Mouse (Mus musculus) cortical plate, adult 2 months (tissue): ENCODE measurements around the gene Cacna1c. TPM values are rescaled to one million over a fixed set of nuclear protein-coding genes. Genes with fewer than 3 reads are reported as not detected.

Source experiments
- H3K27ac ChIP-seq: fragments of 200-500 bp; 2 replicates; pipeline ENCODE4 v1.5.1; 2012; ENCODE audit warnings: low read length, control low read depth, inconsistent platforms; ENCODE audit not compliant: insufficient read depth
- H3K4me1 ChIP-seq: fragments of 200-500 bp; 2 replicates; pipeline ENCODE4 v1.6.1; 2011; ENCODE audit warnings: low read length; ENCODE audit not compliant: control insufficient read depth, insufficient read depth
- H3K4me3 ChIP-seq: fragments of 200-500 bp; 2 replicates; pipeline ENCODE4 v1.5.1; 2011; ENCODE audit warnings: mild to moderate bottlenecking, low read length, control low read depth; ENCODE audit not compliant: insufficient read depth
- CTCF ChIP-seq: fragments of 200-500 bp; IDR thresholded peaks from 2 replicates; pipeline ENCODE4 v1.5.1; 2011; ENCODE audit warnings: mild to moderate bottlenecking, control low read depth, low read length; ENCODE audit not compliant: insufficient read depth; ENCODE audit errors: extremely low read depth
- POLR2A ChIP-seq: fragments of 200-500 bp; IDR thresholded peaks from 2 replicates; pipeline ENCODE4 v1.6.1; 2011; ENCODE audit warnings: mild to moderate bottlenecking, low read length, control low read depth; ENCODE audit not compliant: insufficient read depth; ENCODE audit errors: extremely low read depth
- polyA plus RNA-seq: library from polyadenylated mRNA; depleted of rRNA; stranded (reverse); fragments of >200 nt; gene quantifications from 2 replicates; pipeline ENCODE4 v1.2.3, GENCODE M21; 2012

Cacna1c gene
- polyA plus RNA-seq, 1 experiment: 15.9 TPM

- Histone ChIP-seq H3K27ac (no peak overlapping the region), H3K4me3 (no peak overlapping the region), H3K4me1 (peaks cover 6% of the 10 kb centered on the region; the same call in 1 of the 2 replicates)
- TF ChIP-seq CTCF: no peak
- no peak for TF ChIP-seq POLR2A
Measured at GRCm38 (mm10) chr6:118771121-118771520, 425.1 kb downstream of the Cacna1c start.

GRCm38 (mm10) chr6:118770396-118770795 lies 425.8 kb downstream of the Cacna1c start:
- H3K4me3 ChIP-seq: no peak overlapping the region
- H3K4me1 ChIP-seq: peaks cover 6% of the 10 kb centered on the region; the same call in 1 of the 2 replicates
- TF ChIP-seq CTCF (no peak), POLR2A (no peak)
- H3K27ac ChIP-seq: no peak overlapping the region

GRCm38 (mm10) chr6:118769792-118770191 lies 426.4 kb downstream of the Cacna1c start:
- Histone ChIP-seq H3K4me1 (peaks cover 6% of the 10 kb centered on the region; the same call in 1 of the 2 replicates), H3K27ac (no peak overlapping the region), H3K4me3 (no peak overlapping the region)
- TF ChIP-seq CTCF: no peak
- no peak for TF ChIP-seq POLR2A

GRCm38 (mm10) chr6:118767698-118768097 lies 428.5 kb downstream of the Cacna1c start:
- no peak overlapping the region for H3K4me3 ChIP-seq
- peaks cover 2% of the 10 kb centered on the region; the same call in 1 of the 2 replicates for H3K4me1 ChIP-seq
- no peak overlapping the region for H3K27ac ChIP-seq
- TF ChIP-seq POLR2A (no peak), CTCF (no peak)

- TF ChIP-seq CTCF (no peak), POLR2A (no peak)
- Histone ChIP-seq H3K4me1 (no peaks in the 10 kb centered on the region), H3K27ac (no peak overlapping the region), H3K4me3 (no peak overlapping the region)
Measured at GRCm38 (mm10) chr6:118765261-118765660, 431.0 kb downstream of the Cacna1c start.

GRCm38 (mm10) chr6:118759015-118759414 lies 437.2 kb downstream of the Cacna1c start:
- TF ChIP-seq POLR2A (no peak), CTCF (no peak)
- H3K4me3 ChIP-seq: no peak overlapping the region
- H3K4me1 ChIP-seq: peaks cover 2% of the 10 kb centered on the region; the same call in 1 of the 2 replicates
- no peak overlapping the region for H3K27ac ChIP-seq

- TF ChIP-seq POLR2A (no peak), CTCF (no peak)
- Histone ChIP-seq H3K27ac (no peak overlapping the region), H3K4me3 (no peak overlapping the region), H3K4me1 (peaks cover 2% of the 10 kb centered on the region; the same call in 1 of the 2 replicates)
Measured at GRCm38 (mm10) chr6:118758290-118758907, 437.8 kb downstream of the Cacna1c start.

GRCm38 (mm10) chr6:118757533-118758289 lies 438.5 kb downstream of the Cacna1c start:
- TF ChIP-seq POLR2A (no peak), CTCF (no peak)
- Histone ChIP-seq H3K4me3 (no peak overlapping the region), H3K27ac (no peak overlapping the region), H3K4me1 (peaks cover 3% of the 10 kb centered on the region; the same call in 1 of the 2 replicates)

- Histone ChIP-seq H3K4me1 (peaks cover 3% of the 10 kb centered on the region; the same call in 1 of the 2 replicates), H3K4me3 (no peak overlapping the region), H3K27ac (no peak overlapping the region)
- TF ChIP-seq CTCF (no peak), POLR2A (no peak)
Measured at GRCm38 (mm10) chr6:118756511-118756910, 439.7 kb downstream of the Cacna1c start.
